Mouse (Mus musculus): ENCODE data around the gene Rnf216. TPM values are rescaled to one million over a fixed set of nuclear protein-coding genes. Genes with fewer than 3 reads are reported as not detected.
A peak's percentile ranks its signal among the peaks of the same experiment; 100 is the strongest.

Rnf216 gene
- polyA plus RNA-seq, 1 experiment = 17.7 TPM

- H3K4me1 ChIP-seq = peaks cover 42% of the 10 kb centered on the region
Measured at GRCm38 (mm10) chr5:142959576-142960556, 152.9 kb downstream of the Rnf216 start, which contains the start of gene Fscn1. Gene Fscn1, plus strand, starts transcription at chr5:142960343.

DNA sequence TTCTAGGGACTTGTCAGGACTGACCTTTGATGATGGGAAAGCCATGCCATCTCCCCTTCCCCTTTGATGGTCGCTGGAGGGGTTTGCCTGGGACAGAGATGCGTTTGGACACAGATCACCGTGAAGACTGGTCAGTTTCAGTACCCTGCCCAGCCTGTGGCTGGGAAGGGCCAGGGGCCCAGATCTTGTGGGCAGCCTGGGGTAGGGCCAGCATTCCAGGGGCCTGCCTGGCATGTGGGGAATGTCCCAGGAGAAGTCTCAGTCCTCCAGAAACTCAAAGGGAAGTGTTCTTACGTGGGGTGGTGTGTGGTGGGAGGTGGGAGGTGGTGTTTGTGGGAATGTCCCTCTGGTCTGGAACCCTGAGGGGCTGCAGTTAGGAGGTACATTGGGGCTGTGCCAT lies 153.6 kb downstream of the Rnf216 start:
- no peak overlapping the region for H3K4me3 ChIP-seq (replicated peaks)
- peaks cover 6% of the 10 kb centered on the region for H3K9me3 ChIP-seq
- H3K36me3 ChIP-seq (replicated peaks; ENCODE audit: low read length) = no peaks in the 10 kb centered on the region
- H3K4me1 ChIP-seq = peaks cover 39% of the 10 kb centered on the region
- no peak for TF ChIP-seq FLI1 (IDR thresholded peaks at IDR 0.05; ENCODE audit: low read length)
- no peak for TF ChIP-seq GATA1 (IDR thresholded peaks at IDR 0.05; ENCODE audit: borderline replicate concordance, low read length)
- H3K27me3 ChIP-seq (replicated peaks) = peaks cover 92% of the 10 kb centered on the region

More at GRCm38 (mm10) chr5:142959576-142960556, 152.9 kb downstream of the Rnf216 start, which contains the start of gene Fscn1:
- H3K27me3 ChIP-seq (replicated peaks) = peaks cover 96% of the 10 kb centered on the region
- no peaks in the 10 kb centered on the region for H3K36me3 ChIP-seq (replicated peaks; ENCODE audit: low read length)
- H3K4me3 ChIP-seq (replicated peaks) = peak within 1 kb of the TSS; percentile 92
- H3K9me3 ChIP-seq = peaks cover 6% of the 10 kb centered on the region
- TF ChIP-seq FLI1 (IDR thresholded peaks at IDR 0.05; ENCODE audit: low read length) (no peak), GATA1 (IDR thresholded peaks at IDR 0.05; ENCODE audit: borderline replicate concordance, low read length) (no peak)

- Histone ChIP-seq H3K4me1 (peaks cover 35% of the 10 kb centered on the region), H3K27me3 (replicated peaks) (peaks cover 90% of the 10 kb centered on the region), H3K36me3 (replicated peaks; ENCODE audit: low read length) (no peaks in the 10 kb centered on the region), H3K9me3 (peaks cover 6% of the 10 kb centered on the region), H3K4me3 (replicated peaks) (no peak overlapping the region)
- TF ChIP-seq GATA1 (IDR thresholded peaks at IDR 0.05; ENCODE audit: borderline replicate concordance, low read length) = no peak
- no peak for TF ChIP-seq FLI1 (IDR thresholded peaks at IDR 0.05; ENCODE audit: low read length)
Measured at GRCm38 (mm10) chr5:142958464-142958863, 154.3 kb downstream of the Rnf216 start.

DNA sequence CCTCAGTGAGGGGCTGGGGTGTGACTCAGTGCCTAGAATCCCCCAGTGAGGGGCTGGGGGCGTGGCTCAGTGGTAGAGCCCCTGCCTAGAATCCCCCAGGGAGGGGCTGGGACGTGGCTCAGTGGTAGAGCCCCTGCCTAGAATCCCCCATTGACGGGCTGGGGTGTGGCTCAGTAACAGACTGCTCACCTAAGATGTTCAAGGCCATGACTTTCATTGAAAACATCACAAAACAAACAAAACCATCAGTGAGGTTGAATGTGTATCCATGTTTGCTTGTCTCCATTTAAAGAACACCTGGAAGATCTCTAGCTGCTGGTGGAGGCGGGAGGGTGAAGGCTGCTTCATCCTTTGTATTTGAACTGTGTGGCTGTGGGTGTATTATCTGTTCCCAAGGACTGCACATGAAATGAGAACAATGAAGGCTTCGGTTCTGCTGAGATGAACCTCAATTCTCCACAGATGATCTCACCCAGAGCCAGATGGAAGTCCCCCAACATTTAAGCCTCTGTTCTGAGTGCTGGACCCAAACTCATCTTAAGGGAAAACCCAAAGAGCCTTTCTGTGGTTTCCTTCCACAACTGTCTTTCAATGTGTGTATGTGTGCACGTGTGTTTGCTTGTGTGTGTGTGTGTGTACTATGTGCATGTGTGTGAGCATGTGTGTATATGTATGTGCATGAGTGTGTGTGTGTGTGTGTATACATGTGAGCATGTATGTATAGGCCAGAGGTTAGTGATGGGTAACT lies 155.7 kb downstream of the Rnf216 start:
- peaks cover 2% of the 10 kb centered on the region for H3K9me3 ChIP-seq
- peaks cover 28% of the 10 kb centered on the region for H3K4me1 ChIP-seq
- H3K4me3 ChIP-seq (replicated peaks) = no peak overlapping the region
- H3K27me3 ChIP-seq (replicated peaks) = peaks cover 84% of the 10 kb centered on the region
- TF ChIP-seq FLI1 (IDR thresholded peaks at IDR 0.05; ENCODE audit: low read length) (no peak), GATA1 (IDR thresholded peaks at IDR 0.05; ENCODE audit: borderline replicate concordance, low read length) (no peak)
- no peaks in the 10 kb centered on the region for H3K36me3 ChIP-seq (replicated peaks; ENCODE audit: low read length)

DNA sequence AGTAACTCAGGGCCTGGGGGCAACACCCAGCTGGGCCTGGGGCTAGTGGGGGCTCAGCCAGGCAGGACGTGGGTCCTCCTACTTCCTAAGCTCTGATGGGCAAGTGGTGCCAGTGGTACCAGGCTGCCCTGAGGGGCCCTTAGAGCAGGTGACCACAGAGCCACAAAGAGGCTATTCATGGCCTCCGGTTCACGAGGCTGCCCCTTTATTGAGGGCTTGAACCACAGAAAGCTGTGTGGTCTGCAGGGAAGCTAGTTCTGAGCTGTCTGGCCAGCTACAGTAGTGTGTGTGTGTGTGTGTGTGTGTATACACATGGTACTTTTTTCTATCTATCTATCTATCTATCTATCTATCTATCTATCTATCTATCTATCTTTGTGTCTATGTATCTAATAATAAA lies 159.2 kb downstream of the Rnf216 start:
- no peak overlapping the region for H3K4me3 ChIP-seq (replicated peaks)
- no peaks in the 10 kb centered on the region for H3K9me3 ChIP-seq
- peaks cover 9% of the 10 kb centered on the region; the same call in 1 of the 2 replicates for H3K4me1 ChIP-seq
- H3K36me3 ChIP-seq (replicated peaks; ENCODE audit: low read length) = no peaks in the 10 kb centered on the region
- TF ChIP-seq FLI1 (IDR thresholded peaks at IDR 0.05; ENCODE audit: low read length) (no peak), GATA1 (IDR thresholded peaks at IDR 0.05; ENCODE audit: borderline replicate concordance, low read length) (no peak)
- H3K27me3 ChIP-seq (replicated peaks) = peaks cover 71% of the 10 kb centered on the region

- Histone ChIP-seq H3K9me3 (no peaks in the 10 kb centered on the region), H3K36me3 (replicated peaks; ENCODE audit: low read length) (no peaks in the 10 kb centered on the region), H3K4me1 (peaks cover 9% of the 10 kb centered on the region), H3K4me3 (replicated peaks) (no peak overlapping the region), H3K27me3 (replicated peaks) (peaks cover 58% of the 10 kb centered on the region)
- TF ChIP-seq FLI1 (IDR thresholded peaks at IDR 0.05; ENCODE audit: low read length) (no peak), GATA1 (IDR thresholded peaks at IDR 0.05; ENCODE audit: borderline replicate concordance, low read length) (no peak)
Measured at GRCm38 (mm10) chr5:142950405-142950804, 162.4 kb downstream of the Rnf216 start.

DNA sequence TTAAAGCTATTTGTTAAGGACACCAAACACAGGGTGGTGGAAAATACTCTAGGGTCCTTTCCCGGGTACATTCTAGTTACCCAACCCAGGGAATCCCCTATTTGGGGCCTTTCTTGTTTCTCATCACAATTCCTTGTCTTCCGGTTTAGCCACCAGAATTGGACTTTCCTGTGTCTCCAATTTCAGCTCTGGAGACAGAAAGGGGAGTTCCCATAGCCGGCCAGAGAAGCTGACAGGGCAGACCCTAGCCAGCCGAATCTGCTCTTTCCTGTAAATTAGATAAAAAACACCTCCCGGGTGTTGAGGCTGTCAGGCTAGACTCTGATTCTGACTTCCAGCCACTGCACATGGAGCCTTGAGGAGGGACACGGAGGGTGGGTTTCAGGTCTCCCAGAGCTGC lies 163.2 kb downstream of the Rnf216 start:
- H3K36me3 ChIP-seq (replicated peaks; ENCODE audit: low read length) = no peaks in the 10 kb centered on the region
- no peak for TF ChIP-seq GATA1 (IDR thresholded peaks at IDR 0.05; ENCODE audit: borderline replicate concordance, low read length)
- no peak for TF ChIP-seq FLI1 (IDR thresholded peaks at IDR 0.05; ENCODE audit: low read length)
- H3K27me3 ChIP-seq (replicated peaks) = peaks cover 53% of the 10 kb centered on the region
- peaks cover 14% of the 10 kb centered on the region for H3K4me1 ChIP-seq
- H3K9me3 ChIP-seq = no peaks in the 10 kb centered on the region
- no peak overlapping the region for H3K4me3 ChIP-seq (replicated peaks)

DNA sequence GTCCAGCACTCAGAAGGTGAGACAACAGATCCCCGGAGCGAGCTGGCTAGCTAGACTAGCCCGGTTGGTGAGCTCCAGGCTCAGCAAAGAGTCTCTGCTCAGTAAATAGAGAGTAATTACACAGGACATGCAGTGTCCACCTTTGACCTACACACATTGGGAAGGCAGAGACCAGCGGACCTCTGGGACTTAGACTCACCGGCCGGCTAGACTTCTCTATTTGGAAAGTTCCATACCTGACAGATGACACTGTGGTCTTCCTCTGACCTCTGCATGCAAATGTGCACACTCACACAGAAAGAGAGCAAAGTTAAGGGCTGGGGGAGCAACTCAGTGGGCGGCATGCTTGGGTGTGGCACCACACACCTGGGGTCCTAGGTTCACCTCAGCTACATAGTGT lies 165.3 kb downstream of the Rnf216 start:
- no peak overlapping the region for H3K4me3 ChIP-seq (replicated peaks)
- no peaks in the 10 kb centered on the region for H3K36me3 ChIP-seq (replicated peaks; ENCODE audit: low read length)
- TF ChIP-seq GATA1 (IDR thresholded peaks at IDR 0.05; ENCODE audit: borderline replicate concordance, low read length) (no peak), FLI1 (IDR thresholded peaks at IDR 0.05; ENCODE audit: low read length) (no peak)
- H3K9me3 ChIP-seq = no peaks in the 10 kb centered on the region
- peaks cover 12% of the 10 kb centered on the region for H3K4me1 ChIP-seq
- peaks cover 47% of the 10 kb centered on the region for H3K27me3 ChIP-seq (replicated peaks)

GRCm38 (mm10) chr5:142944979-142945682 lies 167.7 kb downstream of the Rnf216 start:
- Histone ChIP-seq H3K36me3 (replicated peaks; ENCODE audit: low read length) (no peaks in the 10 kb centered on the region), H3K27me3 (replicated peaks) (peaks cover 32% of the 10 kb centered on the region), H3K9me3 (peaks cover 6% of the 10 kb centered on the region), H3K4me1 (peaks cover 12% of the 10 kb centered on the region), H3K4me3 (replicated peaks) (no peak overlapping the region)
- TF ChIP-seq GATA1 (IDR thresholded peaks at IDR 0.05; ENCODE audit: borderline replicate concordance, low read length) (no peak), FLI1 (IDR thresholded peaks at IDR 0.05; ENCODE audit: low read length) (no peak)

Other genes starting within 250 kb of the Rnf216 start
- 4.7 and 4.9 TPM in 2 replicates for gene Fbxl18, start 217.6 kb downstream of the Rnf216 start, polyA plus RNA-seq (2012; ENCODE audit: insufficient read depth, low replicate concordance)
- 9,487 and 13,262 TPM in 2 replicates for gene Actb, start 206.2 kb downstream of the Rnf216 start, polyA plus RNA-seq (2012; ENCODE audit: insufficient read depth, low replicate concordance)
- 1.3 and 3.6 TPM in 2 replicates for gene Fscn1, start 152.7 kb downstream of the Rnf216 start, polyA plus RNA-seq (2012; ENCODE audit: insufficient read depth, low replicate concordance)
- not detected in 2 replicates for gene Olfr718-ps1, start 34.6 kb upstream of the Rnf216 start, polyA plus RNA-seq (2012; ENCODE audit: insufficient read depth, low replicate concordance)
- gene Rbak, start 67.8 kb upstream of the Rnf216 start, polyA plus RNA-seq (2012; ENCODE audit: insufficient read depth, low replicate concordance) = 0.18 and 3.4 TPM in 2 replicates
- not detected in 2 replicates for gene Spdye4b, start 68.0 kb upstream of the Rnf216 start, polyA plus RNA-seq (2012; ENCODE audit: insufficient read depth, low replicate concordance)
- gene Spdye4a, start 113.9 kb upstream of the Rnf216 start, polyA plus RNA-seq (2012; ENCODE audit: insufficient read depth, low replicate concordance) = not detected in 2 replicates
- gene Zfp12, start 122.2 kb upstream of the Rnf216 start, polyA plus RNA-seq (2012; ENCODE audit: insufficient read depth, low replicate concordance) = 1.3 and 1.7 TPM in 2 replicates
- gene Zfp316, start 157.0 kb upstream of the Rnf216 start, polyA plus RNA-seq (2012; ENCODE audit: insufficient read depth, low replicate concordance) = 1.1 and 1.7 TPM in 2 replicates
- gene Zfp853, start 180.6 kb upstream of the Rnf216 start, polyA plus RNA-seq (2012; ENCODE audit: insufficient read depth, low replicate concordance) = 0.06 TPM in 1 of 2 replicates, not detected in the other
- gene E130309D02Rik, start 202.4 kb upstream of the Rnf216 start, polyA plus RNA-seq (2012; ENCODE audit: insufficient read depth, low replicate concordance) = 53.2 and 90.1 TPM in 2 replicates
- gene Zdhhc4, start 216.3 kb upstream of the Rnf216 start, polyA plus RNA-seq (2012; ENCODE audit: insufficient read depth, low replicate concordance) = 56.0 and 65.8 TPM in 2 replicates
- not detected in 2 replicates for gene Grid2ip, start 244.3 kb upstream of the Rnf216 start, polyA plus RNA-seq (2012; ENCODE audit: insufficient read depth, low replicate concordance)

All from megakaryocyte, embryonic 14.5 days (primary cell).